Mouse (Mus musculus): ENCODE measurements around the gene B4galt3. TPM values are rescaled to one million over a fixed set of nuclear protein-coding genes. Genes with fewer than 3 reads are reported as not detected.

The B4galt3 gene
- polyA plus RNA-seq, 1 experiment: 78.5 TPM

GRCm38 (mm10) chr1:171280250-171280915 is 10.3 kb downstream of the B4galt3 start:
- peak overlapping the region; percentile 72 for H3K4me3 ChIP-seq (ENCODE audit: low read depth, low read length)
- WGBS: 2% methylated on average over 25 of the region's 25 CpGs
- H3K27ac ChIP-seq (ENCODE audit: insufficient read depth, low read depth, low read length): peak overlapping the region; percentile 10; the same call in 1 of the 2 replicates
- peaks cover 37% of the 10 kb centered on the region for H3K36me3 ChIP-seq (ENCODE audit: control insufficient read depth, insufficient read depth, low read length)
- no peaks in the 10 kb centered on the region for H3K27me3 ChIP-seq (ENCODE audit: control insufficient read depth, insufficient read depth, low read length)
- H3K4me1 ChIP-seq (ENCODE audit: control insufficient read depth, insufficient read depth, insufficient read length, low read length): peaks cover 3% of the 10 kb centered on the region; the same call in 1 of the 2 replicates
- TF ChIP-seq CTCF (IDR thresholded peaks at IDR 0.05; ENCODE audit: extremely low read depth, insufficient read length, insufficient replicate concordance, low read depth, low read length) (no peak), POLR2A (IDR thresholded peaks at IDR 0.05; ENCODE audit: low read depth, low read length) (no peak)

GRCm38 (mm10) chr1:171280916-171281527 is 10.9 kb downstream of the B4galt3 start, which contains the start of gene Ppox:
Gene Ppox, minus strand, starts transcription at chr1:171281186.
- under 1% methylated on average over 26 of the region's 26 CpGs for WGBS
- Histone ChIP-seq H3K27ac (ENCODE audit: insufficient read depth, low read depth, low read length) (peak within 1 kb of the TSS; percentile 75), H3K4me1 (ENCODE audit: control insufficient read depth, insufficient read depth, insufficient read length, low read length) (peaks cover 3% of the 10 kb centered on the region; the same call in 1 of the 2 replicates), H3K27me3 (ENCODE audit: control insufficient read depth, insufficient read depth, low read length) (no peaks in the 10 kb centered on the region), H3K4me3 (ENCODE audit: low read depth, low read length) (peak within 1 kb of the TSS; percentile 72), H3K36me3 (ENCODE audit: control insufficient read depth, insufficient read depth, low read length) (peaks cover 30% of the 10 kb centered on the region)
- TF ChIP-seq CTCF (IDR thresholded peaks at IDR 0.05; ENCODE audit: extremely low read depth, insufficient read length, insufficient replicate concordance, low read depth, low read length): no peak
- TF ChIP-seq POLR2A (IDR thresholded peaks at IDR 0.05; ENCODE audit: low read depth, low read length): peak; percentile 13; the same call in 1 of the 2 replicates

DNA sequence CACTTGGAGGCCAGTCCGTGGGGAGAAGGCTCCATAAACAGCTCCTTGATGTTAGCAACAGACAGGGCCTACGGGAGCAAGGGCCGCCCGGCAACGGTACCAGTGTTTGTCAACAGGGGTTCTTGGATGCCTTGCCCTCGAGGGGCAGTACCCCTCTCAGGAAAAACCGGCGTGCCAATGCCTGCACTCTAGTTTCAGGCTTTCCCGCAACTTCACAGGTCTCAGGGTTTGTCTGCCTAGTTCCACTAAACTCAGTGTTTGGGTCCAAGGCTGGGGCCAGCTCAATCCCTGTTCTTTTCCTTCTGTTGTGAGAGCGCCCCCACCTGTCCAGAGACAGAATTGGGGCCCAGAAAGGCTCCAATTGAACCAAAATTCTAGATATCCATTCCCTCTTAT is 11.4 kb downstream of the B4galt3 start:
- under 1% methylated on average over 10 of the region's 10 CpGs for WGBS
- H3K4me3 ChIP-seq (ENCODE audit: low read depth, low read length): peak overlapping the region; percentile 72
- TF ChIP-seq POLR2A (IDR thresholded peaks at IDR 0.05; ENCODE audit: low read depth, low read length) (no peak), CTCF (IDR thresholded peaks at IDR 0.05; ENCODE audit: extremely low read depth, insufficient read length, insufficient replicate concordance, low read depth, low read length) (peak; percentile 83; the same call in 1 of the 2 replicates)

DNA sequence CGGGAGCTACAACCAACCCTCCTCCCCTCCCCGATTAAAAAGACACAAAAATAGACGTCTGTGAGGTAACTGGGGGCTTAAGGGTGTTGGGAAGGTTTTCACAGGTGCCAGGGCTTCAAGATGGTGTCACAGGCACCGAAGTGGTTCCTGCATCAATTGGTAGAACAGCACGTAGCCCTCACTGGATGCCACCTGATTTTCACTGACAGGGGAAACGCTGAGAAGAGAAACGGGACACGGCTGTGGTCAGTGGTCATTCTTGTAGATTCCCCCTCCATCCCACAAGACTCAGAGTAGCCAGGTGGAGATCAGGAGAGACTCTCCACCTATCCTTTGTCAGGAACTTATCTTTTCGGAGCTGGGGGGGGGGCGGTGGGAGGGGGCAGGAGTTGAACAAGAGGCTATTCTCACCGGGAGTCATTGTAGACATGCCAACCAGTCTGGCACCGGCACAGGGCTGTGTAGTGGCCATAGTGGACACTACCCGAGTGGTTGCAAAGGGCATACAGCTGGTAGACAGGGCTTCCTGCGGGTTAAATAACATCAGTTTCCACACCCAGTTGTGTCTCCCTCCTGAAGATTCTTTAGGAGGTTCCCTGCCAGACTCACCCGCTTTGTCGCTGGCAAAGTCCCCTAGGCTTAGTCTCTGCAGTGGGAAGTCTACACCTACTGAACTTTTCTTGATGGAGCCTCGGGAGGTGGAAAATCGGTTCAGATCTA is 12.1 kb downstream of the B4galt3 start:
- TF ChIP-seq CTCF (IDR thresholded peaks at IDR 0.05; ENCODE audit: extremely low read depth, insufficient read length, insufficient replicate concordance, low read depth, low read length) (no peak), POLR2A (IDR thresholded peaks at IDR 0.05; ENCODE audit: low read depth, low read length) (no peak)
- H3K27me3 ChIP-seq (ENCODE audit: control insufficient read depth, insufficient read depth, low read length): no peaks in the 10 kb centered on the region
- H3K36me3 ChIP-seq (ENCODE audit: control insufficient read depth, insufficient read depth, low read length): peaks cover 18% of the 10 kb centered on the region
- H3K4me3 ChIP-seq (ENCODE audit: low read depth, low read length): no peak overlapping the region
- peaks cover 5% of the 10 kb centered on the region for H3K4me1 ChIP-seq (ENCODE audit: control insufficient read depth, insufficient read depth, insufficient read length, low read length)
- no peak overlapping the region for H3K27ac ChIP-seq (ENCODE audit: insufficient read depth, low read depth, low read length)
- 68% methylated on average over 18 of the region's 18 CpGs for WGBS

More for the DNA sequence above, 11.4 kb downstream of the B4galt3 start:
- Histone ChIP-seq H3K27ac (ENCODE audit: insufficient read depth, low read depth, low read length) (peak overlapping the region; percentile 75), H3K36me3 (ENCODE audit: control insufficient read depth, insufficient read depth, low read length) (peaks cover 25% of the 10 kb centered on the region), H3K27me3 (ENCODE audit: control insufficient read depth, insufficient read depth, low read length) (no peaks in the 10 kb centered on the region), H3K4me1 (ENCODE audit: control insufficient read depth, insufficient read depth, insufficient read length, low read length) (peaks cover 5% of the 10 kb centered on the region)

GRCm38 (mm10) chr1:171283188-171284160 is 13.3 kb downstream of the B4galt3 start:
- Histone ChIP-seq H3K27ac (ENCODE audit: insufficient read depth, low read depth, low read length) (no peak overlapping the region), H3K4me1 (ENCODE audit: control insufficient read depth, insufficient read depth, insufficient read length, low read length) (peaks cover 8% of the 10 kb centered on the region), H3K4me3 (ENCODE audit: low read depth, low read length) (no peak overlapping the region), H3K27me3 (ENCODE audit: control insufficient read depth, insufficient read depth, low read length) (no peaks in the 10 kb centered on the region), H3K36me3 (ENCODE audit: control insufficient read depth, insufficient read depth, low read length) (peaks cover 12% of the 10 kb centered on the region)
- TF ChIP-seq CTCF (IDR thresholded peaks at IDR 0.05; ENCODE audit: extremely low read depth, insufficient read length, insufficient replicate concordance, low read depth, low read length) (no peak), POLR2A (IDR thresholded peaks at IDR 0.05; ENCODE audit: low read depth, low read length) (no peak)
- WGBS: 90% methylated on average over 18 of the region's 18 CpGs

DNA sequence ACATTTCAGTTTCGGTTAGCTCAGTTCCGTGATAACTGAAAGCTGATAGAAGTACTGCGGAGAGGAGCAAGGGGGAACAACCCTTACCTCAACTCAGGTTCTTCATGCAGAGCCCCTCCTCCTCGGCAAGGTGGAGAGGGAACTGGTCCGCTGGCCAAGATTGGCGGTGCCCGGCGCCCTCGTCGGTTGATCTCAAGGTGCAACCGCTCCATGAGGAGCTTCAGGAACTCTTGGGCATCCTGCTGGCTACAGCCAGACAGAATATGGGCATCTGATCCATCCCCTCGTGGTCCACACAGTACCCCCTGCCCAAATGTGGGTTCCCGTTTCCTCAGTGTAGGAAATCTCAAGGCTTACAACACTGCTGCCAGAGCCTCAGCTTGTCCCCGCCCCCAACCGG is 14.4 kb downstream of the B4galt3 start:
- H3K4me1 ChIP-seq (ENCODE audit: control insufficient read depth, insufficient read depth, insufficient read length, low read length): peaks cover 8% of the 10 kb centered on the region
- no peak overlapping the region for H3K4me3 ChIP-seq (ENCODE audit: low read depth, low read length)
- TF ChIP-seq CTCF (IDR thresholded peaks at IDR 0.05; ENCODE audit: extremely low read depth, insufficient read length, insufficient replicate concordance, low read depth, low read length) (no peak), POLR2A (IDR thresholded peaks at IDR 0.05; ENCODE audit: low read depth, low read length) (no peak)
- no peaks in the 10 kb centered on the region for H3K27me3 ChIP-seq (ENCODE audit: control insufficient read depth, insufficient read depth, low read length)
- no peak overlapping the region for H3K27ac ChIP-seq (ENCODE audit: insufficient read depth, low read depth, low read length)
- 85% methylated on average over 15 of the region's 15 CpGs for WGBS
- H3K36me3 ChIP-seq (ENCODE audit: control insufficient read depth, insufficient read depth, low read length): peaks cover 17% of the 10 kb centered on the region
